Mouse (Mus musculus): ENCODE results near the gene Trp63.

- TF ChIP-seq CTCF (IDR thresholded peaks at IDR 0.05; ENCODE audit: low read depth) (no peak), EP300 (IDR thresholded peaks at IDR 0.05; ENCODE audit: low read depth) (no peak)
These were observed 216.9 kb downstream of the Trp63 start for GRCm38 (mm10) chr16:25900389-25900908.
